In the genomic region with DNA sequence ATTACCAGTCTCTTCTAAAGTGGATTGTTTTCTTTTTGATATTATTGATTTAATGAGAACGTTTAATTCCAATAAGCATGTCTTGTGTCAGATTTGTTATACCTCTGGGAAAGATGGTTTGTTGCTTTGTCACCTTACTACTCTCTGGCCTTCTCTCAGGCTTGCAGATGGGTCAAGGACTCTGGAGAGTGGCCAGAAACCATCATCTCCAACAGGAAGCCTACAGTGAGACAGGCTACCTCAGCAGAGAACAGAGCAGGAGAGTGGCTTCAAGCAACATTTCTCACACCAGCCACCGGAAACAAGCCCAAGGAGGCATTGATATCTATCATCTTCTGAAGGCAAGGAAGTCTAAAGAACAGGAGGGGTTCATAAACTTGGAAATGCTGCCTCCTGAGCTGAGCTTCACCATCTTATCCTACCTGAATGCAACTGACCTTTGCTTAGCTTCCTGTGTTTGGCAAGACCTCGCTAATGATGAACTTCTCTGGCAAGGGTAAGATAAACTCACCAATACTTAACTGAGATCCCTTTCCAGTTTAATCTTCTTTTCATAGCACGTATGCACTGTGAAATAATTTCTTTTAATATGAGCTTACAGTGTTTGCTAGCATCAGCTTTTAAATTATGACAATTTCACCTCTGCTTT, we compare ENCODE assay signal across 19 mouse cellular contexts. TPM values are rescaled to one million over a fixed set of nuclear protein-coding genes. Genes with fewer than 3 reads are reported as not detected.
DNase-seq lines count a peak whose midpoint lies in the region; ATAC-seq and TF ChIP-seq lines count a peak whose summit lies in the region.
"Had no signal": no experiment of that assay in that cellular context is flagged by ENCODE, and none has a peak within 500 bp of the region (broad histone marks: within the 10 kb centered on the region; RNA-seq: fewer than 3 reads in every experiment).

No protein-coding gene starts in this region.

- no peaks in the 10 kb centered on the region for H3K27me3 ChIP-seq in midbrain, postnatal 0 days (ENCODE audit: insufficient read depth, low read length)
- H3K27me3 ChIP-seq: neural tube, embryonic 13.5 days; Patski had no signal

- H3K9ac ChIP-seq in midbrain, postnatal 0 days (replicated peaks; ENCODE audit: low read length, poor library complexity, severe bottlenecking) = no peak overlapping the region
- H3K9ac ChIP-seq: hindbrain, embryonic 14.5 days; neural tube, embryonic 13.5 days had no signal

- DNase-seq in kidney, adult 11 months = peak; percentile 29
- DNase-seq in kidney, postnatal 4 days = no peak
- peak; percentile 52 for DNase-seq in adrenal gland, adult 8-10 months
- DNase-seq in cerebellum, adult 18-20 months = peak; percentile 56 to 69
- DNase-seq in kidney, adult 9 months = peak; percentile 72
- no peak for DNase-seq in right cerebral cortex, postnatal 10 days (ENCODE audit: low spot score in 2 of 2)
- no peak for DNase-seq in midbrain, postnatal 0 days (ENCODE audit: low spot score)
- DNase-seq in right cerebral cortex, adult 2 months (ENCODE audit: low spot score in 2 of 2) = no peak
- DNase-seq: B cell, adult 2 months; gastrocnemius, adult 2 months; heart, adult 2 months; lung, adult 2 months; thymus, adult 18-20 months had no signal

- 0 out of 2 replicates have a peak, but pooled peaks cover 3% of the 10 kb centered on the region for H3K36me3 ChIP-seq in midbrain, postnatal 0 days (ENCODE audit: insufficient read depth, low read length)

- H3K9me3 ChIP-seq in midbrain, postnatal 0 days (ENCODE audit: low read length) = no peaks in the 10 kb centered on the region
- H3K9me3 ChIP-seq: limb, embryonic 10.5 days; neural tube, embryonic 13.5 days had no signal

- no peak for ATAC-seq in midbrain, postnatal 0 days (ENCODE audit: low FRiP score)
- ATAC-seq: forebrain, embryonic 14.5 days; intestine, postnatal 0 days; Patski had no signal

- no peak overlapping the region for H3K4me3 ChIP-seq in midbrain, postnatal 0 days (ENCODE audit: low read depth, low read length)
- H3K4me3 ChIP-seq: gastrocnemius, adult 2 months; heart, adult 2 months; limb, embryonic 10.5 days; neural tube, embryonic 13.5 days had no signal

- H3K27ac ChIP-seq in midbrain, postnatal 0 days (ENCODE audit: low read depth, low read length) = no peak overlapping the region
- H3K27ac ChIP-seq: gastrocnemius, adult 2 months; heart, adult 2 months; hindbrain, embryonic 14.5 days; limb, embryonic 10.5 days; neural tube, embryonic 13.5 days had no signal

- H3K4me1 ChIP-seq in midbrain, postnatal 0 days (ENCODE audit: insufficient read depth, low read length) = no peaks in the 10 kb centered on the region
- H3K4me1 ChIP-seq: limb, embryonic 10.5 days; neural tube, embryonic 13.5 days had no signal

- no peak overlapping the region for H3K4me2 ChIP-seq in midbrain, postnatal 0 days (ENCODE audit: low read depth, low read length, poor library complexity, severe bottlenecking)
- H3K4me2 ChIP-seq: hindbrain, embryonic 14.5 days; neural tube, embryonic 13.5 days had no signal

- TF ChIP-seq CTCF in midbrain, postnatal 0 days (IDR thresholded peaks at IDR 0.05) = no peak

- 91% methylated on average over 4 of the region's 4 CpGs for WGBS in midbrain, postnatal 0 days

RNA-seq across cellular contexts. Expression of gene Fbxo8, which starts 13.6 kb away (rescaled TPM):
- 10 to 100 TPM; 48.2 to 63.7 (median 53.0) TPM for total RNA-seq in adrenal gland, adult 8-10 months (2022)
- total RNA-seq in midbrain, postnatal 0 days (2014; rRNA removed) = 18.2 and 20.7 TPM in 2 replicates
- polyA plus RNA-seq in midbrain, postnatal 0 days (2015; fragmentation: Nextera tagmentation; extraction: Ambion mirVana) = 36.2 and 39.6 TPM in 2 replicates

RNA-seq across cellular contexts. Expression of gene Cep44, which starts 13.7 kb away (rescaled TPM):
- 10 to 100 TPM; 23.5 to 43.6 (median 28.4) TPM for total RNA-seq in adrenal gland, adult 8-10 months (2022)
- total RNA-seq in midbrain, postnatal 0 days (2014; rRNA removed) = 29.3 and 29.7 TPM in 2 replicates
- polyA plus RNA-seq in midbrain, postnatal 0 days (2015; fragmentation: Nextera tagmentation; extraction: Ambion mirVana) = 19.0 and 21.1 TPM in 2 replicates

Comparison
In these comparisons a context has a peak if more than half of its experiments do, and no peak if none do; other contexts are left out.
1. DNase-seq: peak in kidney, adult 11 months (single experiment), adrenal gland, adult 8-10 months (single experiment), cerebellum, adult 18-20 months (2 of 2) and kidney, adult 9 months (single experiment); none in kidney, postnatal 4 days (0 of 2), right cerebral cortex, postnatal 10 days (0 of 2), midbrain, postnatal 0 days (single experiment) and right cerebral cortex, adult 2 months (0 of 2).